Mouse (Mus musculus) kidney, adult 2 months (tissue): Measurements from ENCODE around the gene Itpr3. TPM values are rescaled to one million over a fixed set of nuclear protein-coding genes. Genes with fewer than 3 reads are reported as not detected.

Experiments used
- DNase-seq: peaks from one replicate; pipeline ENCODE4 v3.0.0; 2021
- H3K27ac ChIP-seq: fragments of 200-500 bp; 2 replicates; pipeline ENCODE4 v1.5.1; 2012; ENCODE audit warnings: low read depth, low read length, control low read depth, inconsistent platforms; ENCODE audit not compliant: insufficient read depth
- H3K27me3 ChIP-seq: fragments of 200-500 bp; replicated peaks from 2 replicates; pipeline ENCODE4 v1.6.1; 2012; ENCODE audit warnings: mild to moderate bottlenecking, moderate library complexity, low read length, inconsistent platforms; ENCODE audit not compliant: control insufficient read depth, insufficient read depth
- H3K36me3 ChIP-seq: fragments of 200-500 bp; 2 replicates; pipeline ENCODE4 v1.6.1; 2012; ENCODE audit warnings: mild to moderate bottlenecking, moderate library complexity, low read length, inconsistent platforms; ENCODE audit not compliant: control insufficient read depth, insufficient read depth
- H3K4me1 ChIP-seq: fragments of 200-500 bp; 2 replicates; pipeline ENCODE4 v1.6.1; 2011; ENCODE audit warnings: low read length; ENCODE audit not compliant: control insufficient read depth, insufficient read depth
- H3K4me3 ChIP-seq: fragments of 200-500 bp; 2 replicates; pipeline ENCODE4 v1.5.1; 2011; ENCODE audit warnings: mild to moderate bottlenecking, low read depth, low read length, control low read depth; ENCODE audit not compliant: insufficient read depth
- CTCF ChIP-seq: fragments of 200-500 bp; conservative IDR thresholded peaks from 2 replicates; pipeline ENCODE4 v1.5.1; 2011; ENCODE audit warnings: low read depth, mild to moderate bottlenecking, control low read depth, low read length, moderate library complexity, mixed read lengths; ENCODE audit not compliant: insufficient read depth, insufficient read length
- POLR2A ChIP-seq: fragments of 200-500 bp; IDR thresholded peaks from one replicate; pipeline ENCODE4 v1.6.1; 2011; ENCODE audit warnings: low read depth, low read length, control low read depth
- WGBS: fragments of 180-500 bp; shearing (Covaris S2); methylation state at CpG from one replicate; pipeline ENCODE4 v1.1.7; 2018; 5-methylcytosine and 5-hydroxymethylcytosine counted together
- polyA plus RNA-seq: library from polyadenylated mRNA; depleted of rRNA; stranded (reverse); fragments of >200 nt; gene quantifications from 2 replicates; pipeline ENCODE4 v1.2.3, GENCODE M21; 2012

Itpr3 gene
- polyA plus RNA-seq, 1 experiment = 6.9 TPM

- TF ChIP-seq CTCF (no peak), POLR2A (no peak)
- Histone ChIP-seq H3K4me3 (no peak overlapping the region), H3K4me1 (no peaks in the 10 kb centered on the region), H3K27me3 (no peaks in the 10 kb centered on the region), H3K36me3 (no peaks in the 10 kb centered on the region), H3K27ac (no peak overlapping the region)
- no peak for DNase-seq
- WGBS = 76% methylated on average over 6 of the region's 6 CpGs
Observed at GRCm38 (mm10) chr17:27078499-27078898, 21.4 kb downstream of the Itpr3 start.

DNA sequence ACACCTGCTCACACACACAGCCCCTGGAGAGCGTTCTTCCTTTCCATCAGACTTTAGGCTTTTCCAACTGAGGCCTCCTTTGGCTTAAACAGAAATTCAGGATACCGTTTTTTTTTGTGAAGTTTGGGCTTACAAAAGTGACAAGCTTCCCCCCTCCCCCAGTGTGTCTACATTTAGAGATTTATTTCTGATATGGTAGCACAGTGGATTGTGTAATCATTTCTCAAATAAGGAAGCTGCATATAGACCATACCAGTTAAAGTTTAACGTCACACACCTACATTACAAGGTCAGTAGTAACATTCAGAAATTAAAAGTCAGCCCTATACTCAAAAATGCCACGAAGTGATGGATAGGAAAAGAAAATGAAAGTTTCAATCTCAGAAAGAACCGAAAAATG lies 24.8 kb downstream of the Itpr3 start:
- 70% methylated on average over 5 of the region's 5 CpGs for WGBS
- no peak for DNase-seq
- H3K27me3 ChIP-seq = no peaks in the 10 kb centered on the region
- TF ChIP-seq CTCF (no peak), POLR2A (no peak)
- no peak overlapping the region for H3K27ac ChIP-seq
- H3K36me3 ChIP-seq = no peaks in the 10 kb centered on the region
- no peaks in the 10 kb centered on the region for H3K4me1 ChIP-seq
- H3K4me3 ChIP-seq = no peak overlapping the region

DNA sequence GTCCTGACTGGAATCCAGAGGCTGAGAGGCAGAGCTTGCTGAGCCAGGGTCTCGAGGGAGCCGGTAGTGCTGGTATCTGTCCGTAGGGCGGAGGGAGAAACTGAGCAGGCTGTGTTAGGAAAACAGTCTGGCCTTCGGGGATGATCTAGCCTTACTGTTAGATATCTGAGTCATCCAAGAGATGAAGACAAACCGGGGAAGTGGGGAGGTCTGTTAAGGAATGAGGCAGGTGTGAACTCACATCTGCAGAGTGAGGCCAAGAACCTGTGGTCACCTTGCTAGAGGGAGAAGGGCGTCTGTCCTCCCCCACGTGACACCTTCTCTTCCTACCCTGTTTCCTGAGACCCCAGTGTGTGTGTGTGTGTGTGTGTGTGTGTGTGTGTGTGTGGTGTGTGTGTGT lies 25.7 kb downstream of the Itpr3 start:
- no peak overlapping the region for H3K27ac ChIP-seq
- H3K4me3 ChIP-seq = no peak overlapping the region
- no peak for DNase-seq
- no peaks in the 10 kb centered on the region for H3K36me3 ChIP-seq
- 71% methylated on average over 8 of the region's 8 CpGs for WGBS
- TF ChIP-seq CTCF (no peak), POLR2A (no peak)
- H3K4me1 ChIP-seq = no peaks in the 10 kb centered on the region
- no peaks in the 10 kb centered on the region for H3K27me3 ChIP-seq

DNA sequence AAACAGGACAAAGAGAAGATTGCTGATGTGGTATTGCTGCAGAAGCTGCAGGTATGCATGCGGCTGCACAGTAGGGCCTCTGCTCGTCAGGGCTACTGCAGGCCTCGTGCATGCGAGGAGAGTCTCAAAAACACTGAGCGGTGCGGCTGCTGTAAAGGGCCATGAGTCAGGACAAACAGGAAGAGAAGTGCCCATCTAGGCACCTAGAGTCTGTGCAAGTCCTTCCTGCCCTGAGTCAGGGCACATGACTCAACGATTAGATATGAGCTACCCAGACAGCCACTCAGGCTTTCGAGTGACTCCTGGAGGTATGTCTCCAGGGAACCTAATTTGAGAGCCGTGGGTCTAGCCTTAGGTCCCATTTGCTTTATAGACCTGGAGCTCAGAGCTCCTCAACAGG lies 26.5 kb downstream of the Itpr3 start:
- TF ChIP-seq POLR2A (no peak), CTCF (no peak)
- H3K27ac ChIP-seq = no peak overlapping the region
- whole genome bisulfite sequencing = 74% methylated on average over 9 of the region's 9 CpGs

DNA sequence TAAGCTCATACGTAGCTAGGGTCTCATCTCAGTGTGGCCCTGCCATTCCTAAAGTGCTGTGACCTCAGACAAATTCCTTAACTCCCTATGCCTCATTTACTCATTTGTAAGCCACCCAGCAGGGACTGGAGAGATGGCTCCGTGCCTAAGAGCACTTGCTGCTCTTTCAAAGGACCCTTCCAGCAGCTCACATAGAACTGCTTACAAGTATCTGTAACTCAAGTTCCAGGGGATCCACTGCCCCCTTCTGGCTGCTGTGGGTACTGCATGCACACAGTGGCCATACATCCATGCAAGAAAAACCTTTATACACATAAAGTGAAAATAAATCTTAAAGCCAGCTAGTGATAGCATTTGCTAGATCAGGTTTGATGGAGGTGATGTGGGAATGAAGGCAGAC lies 28.6 kb downstream of the Itpr3 start:
- Histone ChIP-seq H3K4me3 (no peak overlapping the region), H3K27me3 (no peaks in the 10 kb centered on the region), H3K36me3 (no peaks in the 10 kb centered on the region), H3K27ac (no peak overlapping the region), H3K4me1 (no peaks in the 10 kb centered on the region)
- 74% methylated on average over 2 of the region's 2 CpGs for WGBS
- TF ChIP-seq POLR2A (no peak), CTCF (peak; percentile 62)
- peak; percentile 43 for DNase-seq

More for the DNA sequence above, 26.5 kb downstream of the Itpr3 start:
- H3K36me3 ChIP-seq = no peaks in the 10 kb centered on the region
- H3K4me1 ChIP-seq = no peaks in the 10 kb centered on the region
- H3K4me3 ChIP-seq = no peak overlapping the region
- no peak for DNase-seq
- H3K27me3 ChIP-seq = no peaks in the 10 kb centered on the region

DNA sequence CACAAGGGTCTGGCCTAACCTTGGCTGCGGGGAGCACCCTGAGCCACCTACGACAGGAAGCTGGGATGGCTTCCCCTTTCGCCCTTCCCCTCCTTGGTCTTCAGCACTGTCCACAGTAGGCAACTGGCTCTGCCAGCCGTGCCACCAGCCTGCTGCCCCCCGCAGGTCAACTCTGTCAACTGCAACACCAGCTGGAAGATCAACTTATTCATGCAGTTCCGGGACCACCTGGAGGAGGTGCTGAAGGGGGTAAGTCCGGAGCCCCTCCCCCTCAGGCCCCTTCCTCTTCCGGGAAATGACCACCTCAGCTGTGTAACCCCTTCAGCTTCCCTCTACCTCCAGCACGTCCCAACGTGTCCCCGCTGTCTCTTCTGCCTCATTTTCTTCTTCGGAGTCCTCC lies 30.3 kb downstream of the Itpr3 start:
- DNase-seq = peak; percentile 16
- H3K36me3 ChIP-seq = no peaks in the 10 kb centered on the region
- no peak overlapping the region for H3K4me3 ChIP-seq
- WGBS = 49% methylated on average over 12 of the region's 12 CpGs
- TF ChIP-seq POLR2A (no peak), CTCF (peak; percentile 53)
- H3K27ac ChIP-seq = no peak overlapping the region
- no peaks in the 10 kb centered on the region for H3K4me1 ChIP-seq
- H3K27me3 ChIP-seq = no peaks in the 10 kb centered on the region

DNA sequence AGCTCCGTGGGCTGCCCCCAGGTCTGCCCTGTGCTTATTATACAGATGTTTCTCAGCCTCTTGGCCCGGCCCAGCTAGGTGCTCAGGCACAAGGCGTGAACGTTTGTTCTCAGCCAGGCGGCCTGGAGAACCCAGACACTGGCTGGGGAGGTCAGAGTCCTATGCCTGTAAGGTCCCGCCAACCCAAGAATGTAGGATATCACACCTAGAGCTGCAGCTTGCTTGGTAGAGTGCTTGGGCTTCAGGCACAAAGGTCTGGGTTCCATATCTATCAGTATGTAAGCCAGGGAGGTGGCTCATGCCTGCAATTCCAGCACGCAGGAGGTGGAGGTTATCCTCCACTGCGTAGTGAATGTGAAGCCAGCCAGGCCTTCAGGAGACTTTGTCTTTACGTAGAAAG lies 33.0 kb downstream of the Itpr3 start:
- H3K36me3 ChIP-seq = no peaks in the 10 kb centered on the region
- DNase-seq = no peak
- no peaks in the 10 kb centered on the region for H3K4me1 ChIP-seq
- WGBS = 69% methylated on average over 9 of the region's 9 CpGs
- no peak overlapping the region for H3K27ac ChIP-seq
- no peaks in the 10 kb centered on the region for H3K27me3 ChIP-seq
- no peak for TF ChIP-seq CTCF
- TF ChIP-seq POLR2A = no peak
- no peak overlapping the region for H3K4me3 ChIP-seq

- H3K4me1 ChIP-seq = no peaks in the 10 kb centered on the region
- H3K27me3 ChIP-seq = no peaks in the 10 kb centered on the region
- no peaks in the 10 kb centered on the region for H3K36me3 ChIP-seq
- no peak overlapping the region for H3K27ac ChIP-seq
- TF ChIP-seq CTCF (peak; percentile 51; the same call in 1 of the 2 replicates), POLR2A (no peak)
- DNase-seq = peak; percentile 46
- 27% methylated on average over 12 of the region's 13 CpGs for WGBS
- no peak overlapping the region for H3K4me3 ChIP-seq
Observed at GRCm38 (mm10) chr17:27095690-27096089, 38.6 kb downstream of the Itpr3 start.
